Mouse (Mus musculus) heart, embryonic 12.5 days (tissue): Measurements from ENCODE around the gene Il4ra. TPM values are rescaled to one million over a fixed set of nuclear protein-coding genes. Genes with fewer than 3 reads are reported as not detected.

Source experiments
- ATAC-seq: fragments of 200-750 bp; cut with Nextera tagmentation; 2 replicates; pipeline ENCODE4 v1.8.0; 2017; ENCODE audit warnings: moderate TSS enrichment, moderate library complexity; ENCODE audit not compliant: insufficient number of reproducible peaks, low FRiP score
- H3K27ac ChIP-seq: fragments of 300-500 bp; sonication (generic); 2 replicates; pipeline ENCODE4 v1.5.1; 2016; ENCODE audit warnings: mild to moderate bottlenecking, moderate library complexity; ENCODE audit not compliant: poor library complexity, severe bottlenecking
- H3K27me3 ChIP-seq: fragments of 300-500 bp; sonication (generic); replicated peaks from 2 replicates; pipeline ENCODE4 v1.6.1; 2016; ENCODE audit warnings: mild to moderate bottlenecking, moderate library complexity
- H3K36me3 ChIP-seq: fragments of 300-500 bp; sonication (generic); 2 replicates; pipeline ENCODE4 v1.6.1; 2016; ENCODE audit warnings: mild to moderate bottlenecking, moderate library complexity
- H3K4me1 ChIP-seq: fragments of 300-500 bp; sonication (generic); replicated peaks from 2 replicates; pipeline ENCODE4 v1.6.1; 2016; ENCODE audit warnings: mild to moderate bottlenecking
- H3K4me2 ChIP-seq: fragments of 300-500 bp; sonication (generic); 2 replicates; pipeline ENCODE4 v1.6.1; 2016; ENCODE audit warnings: mild to moderate bottlenecking, moderate library complexity
- H3K4me3 ChIP-seq: fragments of 300-500 bp; sonication (generic); 2 replicates; pipeline ENCODE4 v1.5.1; 2016; ENCODE audit warnings: mild to moderate bottlenecking
- H3K9ac ChIP-seq: fragments of 300-500 bp; sonication (generic); 2 replicates; pipeline ENCODE4 v1.6.1; 2016; ENCODE audit warnings: mild to moderate bottlenecking, moderate library complexity
- H3K9me3 ChIP-seq: fragments of 300-500 bp; sonication (generic); replicated peaks from 2 replicates; pipeline ENCODE4 v1.6.1; 2016; ENCODE audit warnings: mild to moderate bottlenecking, moderate library complexity
- WGBS: fragments of 180-500 bp; shearing (Covaris S2); methylation state at CpG from one replicate; pipeline ENCODE4 v1.1.7; 2016; 5-methylcytosine and 5-hydroxymethylcytosine counted together
- polyA plus RNA-seq: library from polyadenylated mRNA; unstranded; fragments of >200 nt; fragmentation: Nextera tagmentation; extraction: Ambion mirVana; gene quantifications from 2 replicates; pipeline ENCODE4 v1.2.1, GENCODE M21; 2016

Il4ra gene
- polyA plus RNA-seq, 1 experiment from 2014 or later: 3.5 TPM

- Histone ChIP-seq H3K4me1 (peaks cover 10% of the 10 kb centered on the region), H3K9me3 (no peaks in the 10 kb centered on the region), H3K4me3 (no peak overlapping the region), H3K4me2 (no peak overlapping the region), H3K9ac (no peak overlapping the region), H3K27ac (no peak overlapping the region), H3K27me3 (no peaks in the 10 kb centered on the region), H3K36me3 (no peaks in the 10 kb centered on the region)
- no peak for ATAC-seq
- 80% methylated on average over 6 of the region's 6 CpGs for WGBS
Measured at GRCm38 (mm10) chr7:125601280-125601670, 49.4 kb downstream of the Il4ra start.

- Histone ChIP-seq H3K36me3 (no peaks in the 10 kb centered on the region), H3K9ac (no peak overlapping the region), H3K4me1 (peaks cover 14% of the 10 kb centered on the region), H3K4me2 (no peak overlapping the region), H3K27ac (no peak overlapping the region), H3K9me3 (no peaks in the 10 kb centered on the region), H3K4me3 (no peak overlapping the region), H3K27me3 (no peaks in the 10 kb centered on the region)
- WGBS: 76% methylated on average over 11 of the region's 11 CpGs
- ATAC-seq: no peak
Measured at GRCm38 (mm10) chr7:125601821-125602448, 50.0 kb downstream of the Il4ra start.

GRCm38 (mm10) chr7:125603185-125603631 is 51.3 kb downstream of the Il4ra start, which contains the start of gene Il21r:
Gene Il21r (plus strand): TSS chr7:125603429.
- no peak within 1 kb of the TSS for H3K9ac ChIP-seq
- WGBS: 57% methylated on average over 11 of the region's 11 CpGs

GRCm38 (mm10) chr7:125604362-125605319 is 52.7 kb downstream of the Il4ra start:
- no peak for ATAC-seq
- H3K9me3 ChIP-seq: no peaks in the 10 kb centered on the region
- no peak overlapping the region for H3K4me2 ChIP-seq
- H3K27me3 ChIP-seq: no peaks in the 10 kb centered on the region
- peaks cover 13% of the 10 kb centered on the region for H3K4me1 ChIP-seq
- H3K9ac ChIP-seq: no peak overlapping the region
- H3K4me3 ChIP-seq: no peak overlapping the region
- WGBS: 77% methylated on average over 12 of the region's 12 CpGs
- H3K36me3 ChIP-seq: no peaks in the 10 kb centered on the region
- no peak overlapping the region for H3K27ac ChIP-seq

More at GRCm38 (mm10) chr7:125603185-125603631, 51.3 kb downstream of the Il4ra start, which contains the start of gene Il21r:
- H3K4me3 ChIP-seq: no peak within 1 kb of the TSS
- H3K27me3 ChIP-seq: no peaks in the 10 kb centered on the region
- H3K9me3 ChIP-seq: no peaks in the 10 kb centered on the region
- H3K36me3 ChIP-seq: no peaks in the 10 kb centered on the region
- ATAC-seq: no peak
- H3K27ac ChIP-seq: no peak within 1 kb of the TSS
- H3K4me2 ChIP-seq: no peak within 1 kb of the TSS
- peaks cover 14% of the 10 kb centered on the region for H3K4me1 ChIP-seq

GRCm38 (mm10) chr7:125605725-125606139 is 53.8 kb downstream of the Il4ra start:
- Histone ChIP-seq H3K36me3 (no peaks in the 10 kb centered on the region), H3K4me2 (no peak overlapping the region), H3K27ac (no peak overlapping the region), H3K9me3 (0 out of 2 replicates have a peak, but pooled peaks cover 3% of the 10 kb centered on the region), H3K4me3 (no peak overlapping the region), H3K4me1 (peaks cover 10% of the 10 kb centered on the region), H3K27me3 (no peaks in the 10 kb centered on the region), H3K9ac (no peak overlapping the region)
- WGBS: 54% methylated on average over 4 of the region's 4 CpGs
- ATAC-seq: no peak

- Histone ChIP-seq H3K36me3 (no peaks in the 10 kb centered on the region), H3K4me3 (no peak overlapping the region), H3K9ac (no peak overlapping the region), H3K9me3 (0 out of 2 replicates have a peak, but pooled peaks cover 3% of the 10 kb centered on the region), H3K4me2 (no peak overlapping the region), H3K27me3 (no peaks in the 10 kb centered on the region), H3K27ac (no peak overlapping the region), H3K4me1 (peaks cover 10% of the 10 kb centered on the region)
- ATAC-seq: no peak
- 66% methylated on average over 2 of the region's 2 CpGs for WGBS
Measured at GRCm38 (mm10) chr7:125606265-125607164, 54.6 kb downstream of the Il4ra start.

- H3K27me3 ChIP-seq: no peaks in the 10 kb centered on the region
- H3K4me3 ChIP-seq: no peak overlapping the region
- WGBS: 43% methylated on average over 6 of the region's 6 CpGs
- no peak for ATAC-seq
- 0 out of 2 replicates have a peak, but pooled peaks cover 3% of the 10 kb centered on the region for H3K9me3 ChIP-seq
- H3K4me1 ChIP-seq: peaks cover 10% of the 10 kb centered on the region
- no peak overlapping the region for H3K4me2 ChIP-seq
- no peak overlapping the region for H3K9ac ChIP-seq
- no peaks in the 10 kb centered on the region for H3K36me3 ChIP-seq
- no peak overlapping the region for H3K27ac ChIP-seq
Measured at GRCm38 (mm10) chr7:125607384-125608182, 55.7 kb downstream of the Il4ra start.

- no peak for ATAC-seq
- H3K4me1 ChIP-seq: peaks cover 10% of the 10 kb centered on the region
- no peak overlapping the region for H3K9ac ChIP-seq
- no peak overlapping the region for H3K4me2 ChIP-seq
- H3K27me3 ChIP-seq: no peaks in the 10 kb centered on the region
- no peaks in the 10 kb centered on the region for H3K36me3 ChIP-seq
- H3K27ac ChIP-seq: no peak overlapping the region
- H3K4me3 ChIP-seq: no peak overlapping the region
- H3K9me3 ChIP-seq: 0 out of 2 replicates have a peak, but pooled peaks cover 3% of the 10 kb centered on the region
- 75% methylated on average over 4 of the region's 4 CpGs for WGBS
Measured at GRCm38 (mm10) chr7:125608183-125608688, 56.3 kb downstream of the Il4ra start.

- WGBS: 81% methylated on average over 5 of the region's 5 CpGs
- H3K27ac ChIP-seq: no peak overlapping the region
- H3K27me3 ChIP-seq: no peaks in the 10 kb centered on the region
- ATAC-seq: no peak
- no peak overlapping the region for H3K4me2 ChIP-seq
- H3K9me3 ChIP-seq: 0 out of 2 replicates have a peak, but pooled peaks cover 3% of the 10 kb centered on the region
- peaks cover 9% of the 10 kb centered on the region; the same call in 1 of the 2 replicates for H3K4me1 ChIP-seq
- no peaks in the 10 kb centered on the region for H3K36me3 ChIP-seq
- H3K9ac ChIP-seq: no peak overlapping the region
- no peak overlapping the region for H3K4me3 ChIP-seq
Measured at GRCm38 (mm10) chr7:125613579-125613978, 61.7 kb downstream of the Il4ra start.

GRCm38 (mm10) chr7:125615453-125615852 is 63.5 kb downstream of the Il4ra start:
- Histone ChIP-seq H3K9me3 (0 out of 2 replicates have a peak, but pooled peaks cover 3% of the 10 kb centered on the region), H3K27ac (no peak overlapping the region), H3K4me2 (no peak overlapping the region), H3K4me1 (peaks cover 9% of the 10 kb centered on the region; the same call in 1 of the 2 replicates), H3K9ac (no peak overlapping the region), H3K36me3 (no peaks in the 10 kb centered on the region), H3K27me3 (no peaks in the 10 kb centered on the region), H3K4me3 (no peak overlapping the region)
- 83% methylated on average over 7 of the region's 7 CpGs for WGBS
- no peak for ATAC-seq
